Comparison of ENCODE assay signal across 8 mouse cellular contexts in the genomic region with DNA sequence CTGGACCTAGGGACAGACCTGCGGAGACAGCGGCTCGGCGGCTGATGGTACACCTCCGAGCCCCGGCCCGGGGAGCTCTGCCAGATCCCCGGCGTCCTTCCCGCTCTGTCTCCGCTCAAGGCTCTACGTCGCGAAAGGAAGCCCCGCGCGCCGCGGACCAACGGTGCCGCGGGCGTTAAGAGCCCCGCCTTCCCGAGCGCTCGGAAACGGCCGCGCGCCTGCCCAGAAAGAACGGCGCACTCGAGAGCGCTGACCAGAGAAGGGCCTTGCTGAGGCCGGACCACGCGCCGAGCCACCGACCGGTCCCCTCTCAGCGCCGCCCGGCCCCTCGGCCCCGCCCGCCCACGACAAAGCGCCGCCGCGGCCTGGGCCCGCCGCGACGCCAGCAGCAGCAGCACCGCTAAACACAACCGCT. TPM values are rescaled to one million over a fixed set of nuclear protein-coding genes. Genes with fewer than 3 reads are reported as not detected.
DNase-seq lines count a peak whose midpoint lies in the region; ATAC-seq and TF ChIP-seq lines count a peak whose summit lies in the region.

No protein-coding gene starts in this region.

- no peak for TF ChIP-seq EP300 in stomach, postnatal 0 days (optimal IDR thresholded peaks at IDR 0.05)

- peak overlapping the region; percentile 94 for H3K9ac ChIP-seq in stomach, postnatal 0 days (ENCODE audit: low read length)

- no peaks in the 10 kb centered on the region for H3K9me3 ChIP-seq in hindbrain, embryonic 10.5 days
- no peaks in the 10 kb centered on the region for H3K9me3 ChIP-seq in stomach, postnatal 0 days (ENCODE audit: control insufficient read depth, low read length)

- H3K4me3 ChIP-seq in hindbrain, embryonic 10.5 days, result peak overlapping the region; percentile 95
- H3K4me3 ChIP-seq in macrophage (ENCODE audit: inconsistent target), result peak overlapping the region; percentile 82
- peak overlapping the region; percentile 97 for H3K4me3 ChIP-seq in stomach, postnatal 0 days (ENCODE audit: low read depth, low read length)

- peak; percentile 55 for ATAC-seq in stomach, postnatal 0 days (ENCODE audit: low FRiP score, low TSS enrichment)

- H3K27ac ChIP-seq in hindbrain, embryonic 10.5 days, result peak overlapping the region; percentile 97
- H3K27ac ChIP-seq in macrophage, result peak overlapping the region; percentile 44; the same call in 1 of the 2 replicates
- peak overlapping the region; percentile 98 for H3K27ac ChIP-seq in stomach, postnatal 0 days (replicated peaks)

- H3K4me2 ChIP-seq in stomach, postnatal 0 days (replicated peaks; ENCODE audit: low read depth), result peak overlapping the region; percentile 65

- no peak for TF ChIP-seq CTCF in stomach, postnatal 0 days (IDR thresholded peaks at IDR 0.05; ENCODE audit: low read depth)

- WGBS in hindbrain, embryonic 10.5 days, result under 1% methylated on average over 58 of the region's 58 CpGs
- WGBS in macrophage (ENCODE audit: missing documents), result under 1% methylated on average over 51 of the region's 58 CpGs
- under 1% methylated on average over 53 of the region's 58 CpGs for WGBS in stomach, postnatal 0 days

- H3K36me3 ChIP-seq in hindbrain, embryonic 10.5 days, result peaks cover 36% of the 10 kb centered on the region
- peaks cover 14% of the 10 kb centered on the region for H3K36me3 ChIP-seq in macrophage (ENCODE audit: inconsistent target)
- H3K36me3 ChIP-seq in stomach, postnatal 0 days (ENCODE audit: control insufficient read depth, insufficient read depth, low read length), result 0 out of 2 replicates have a peak, but pooled peaks cover 3% of the 10 kb centered on the region

- H3K4me1 ChIP-seq in hindbrain, embryonic 10.5 days (replicated peaks), result peaks cover 26% of the 10 kb centered on the region
- no peaks in the 10 kb centered on the region for H3K4me1 ChIP-seq in stomach, postnatal 0 days (replicated peaks; ENCODE audit: control insufficient read depth, insufficient read depth)

- DNase-seq in heart, adult 9 months (ENCODE audit: low spot score in 2 of 2), result peak; percentile 28 to 34
- no peak for DNase-seq in heart, postnatal 4 days
- peak; percentile 49 to 60 for DNase-seq in B cell, adult 2 months
- DNase-seq in c-Kit-negative CD71-positive TER-119-positive erythroid progenitor cells, embryonic 14.5 days (ENCODE audit: low read depth, low spot score), result peak; percentile 55
- no peak for DNase-seq in hindbrain, embryonic 10.5 days (ENCODE audit: low spot score)
- no peak for DNase-seq in stomach, postnatal 0 days (ENCODE audit: low spot score)
- DNase-seq in left cerebral cortex, adult 11 months (ENCODE audit: low spot score), result no peak

- H3K79me2 ChIP-seq in macrophage (ENCODE audit: inconsistent target), result peaks cover 85% of the 10 kb centered on the region

- no peaks in the 10 kb centered on the region for H3K27me3 ChIP-seq in hindbrain, embryonic 10.5 days (ENCODE audit: insufficient read depth, poor library complexity, severe bottlenecking)
- no peaks in the 10 kb centered on the region for H3K27me3 ChIP-seq in stomach, postnatal 0 days (ENCODE audit: control insufficient read depth, insufficient read depth, low read length)

RNA-seq across cellular contexts. Expression of a gene that starts 0.5 kb away (rescaled TPM):
- 10 to 100 TPM; 64.1 to 67.5 TPM for total RNA-seq in heart, postnatal 4 days (2021)
- polyA plus RNA-seq in hindbrain, embryonic 10.5 days (2016; fragmentation: Nextera tagmentation; extraction: Ambion mirVana), result 63.7 and 68.6 TPM in 2 replicates
- 100 to 1,000 TPM; 121 to 344 (median 189) TPM for total RNA-seq in macrophage (2018; cell fraction: chromatin; rRNA removed)
- total RNA-seq in macrophage (2018; cell fraction: cytosol; rRNA removed), result 10 to 100 TPM; 32.7 to 65.2 (median 42.6) TPM
- total RNA-seq in macrophage (2018; cell fraction: nucleus; rRNA removed), result 100 to 1,000 TPM in 23 of 26 experiments, 10 to 100 TPM in 3; 90.4 to 232 (median 124) TPM
- polyA plus RNA-seq in macrophage (2018), result 24.9 to 26.4 TPM (median 26.3 TPM) in 3 replicates
- polyA plus RNA-seq in stomach, postnatal 0 days (2015; fragmentation: Nextera tagmentation; extraction: Ambion mirVana), result 11.4 and 12.2 TPM in 2 replicates

RNA-seq across cellular contexts. Expression of a gene that starts 10.4 kb away (rescaled TPM):
- 10 to 100 TPM; 23.4 to 25.6 TPM for total RNA-seq in heart, postnatal 4 days (2021)
- 29.8 and 37.8 TPM in 2 replicates for polyA plus RNA-seq in hindbrain, embryonic 10.5 days (2016; fragmentation: Nextera tagmentation; extraction: Ambion mirVana)
- total RNA-seq in macrophage (2018; cell fraction: chromatin; rRNA removed), result 10 to 100 TPM in 25 of 26 experiments, 1 to 10 TPM in 1; 9.2 to 29.5 (median 19.7) TPM
- total RNA-seq in macrophage (2018; cell fraction: cytosol; rRNA removed), result 10 to 100 TPM; 12.5 to 21.4 (median 17.6) TPM
- total RNA-seq in macrophage (2018; cell fraction: nucleus; rRNA removed), result 10 to 100 TPM in 25 of 26 experiments, 1 to 10 TPM in 1; 8.9 to 39.1 (median 18.0) TPM
- polyA plus RNA-seq in macrophage (2018), result 14.8 to 27.1 TPM (median 18.1 TPM) in 3 replicates
- polyA plus RNA-seq in stomach, postnatal 0 days (2015; fragmentation: Nextera tagmentation; extraction: Ambion mirVana), result 24.3 and 24.4 TPM in 2 replicates

RNA-seq across cellular contexts. Expression of a gene that starts 39.9 kb away (rescaled TPM):
- 10 to 100 TPM; 49.8 to 51.1 TPM for total RNA-seq in heart, postnatal 4 days (2021)
- 24.5 and 28.1 TPM in 2 replicates for polyA plus RNA-seq in hindbrain, embryonic 10.5 days (2016; fragmentation: Nextera tagmentation; extraction: Ambion mirVana)
- 100 to 1,000 TPM in 8 of 26 experiments, 10 to 100 TPM in 18; 34.8 to 152 (median 77.9) TPM for total RNA-seq in macrophage (2018; cell fraction: chromatin; rRNA removed)
- total RNA-seq in macrophage (2018; cell fraction: cytosol; rRNA removed), result 10 to 100 TPM; 11.7 to 33.5 (median 17.2) TPM
- total RNA-seq in macrophage (2018; cell fraction: nucleus; rRNA removed), result 10 to 100 TPM; 13.5 to 95.7 (median 32.3) TPM
- polyA plus RNA-seq in macrophage (2018), result 9.6 to 23.9 TPM (median 15.4 TPM) in 3 replicates
- polyA plus RNA-seq in stomach, postnatal 0 days (2015; fragmentation: Nextera tagmentation; extraction: Ambion mirVana), result 6.5 and 7.1 TPM in 2 replicates

Comparison
In these comparisons a context has a peak if more than half of its experiments do, and no peak if none do; other contexts are left out.
1. DNase-seq: peak in heart, adult 9 months (2 of 2), B cell, adult 2 months (2 of 2) and c-Kit-negative CD71-positive TER-119-positive erythroid progenitor cells, embryonic 14.5 days (single experiment); none in heart, postnatal 4 days (single experiment), hindbrain, embryonic 10.5 days (single experiment), stomach, postnatal 0 days (single experiment) and left cerebral cortex, adult 11 months (single experiment).
2. H3K27ac ChIP-seq: peak in every context shown above with its lines; median percentile 98 in stomach, postnatal 0 days; 97 in hindbrain, embryonic 10.5 days; 44 in macrophage.
3. Peak in every context shown above with its lines, with median percentiles within 50 percentile points of each other: H3K4me3 ChIP-seq.